Mouse (Mus musculus) lung, postnatal 4 days (tissue): Measurements from ENCODE around the gene Klhl41.

Experiments used
- DNase-seq, 2 experiments: peaks; one replicate each; pipeline ENCODE4 v3.0.0; 2021

The Klhl41 gene

DNA sequence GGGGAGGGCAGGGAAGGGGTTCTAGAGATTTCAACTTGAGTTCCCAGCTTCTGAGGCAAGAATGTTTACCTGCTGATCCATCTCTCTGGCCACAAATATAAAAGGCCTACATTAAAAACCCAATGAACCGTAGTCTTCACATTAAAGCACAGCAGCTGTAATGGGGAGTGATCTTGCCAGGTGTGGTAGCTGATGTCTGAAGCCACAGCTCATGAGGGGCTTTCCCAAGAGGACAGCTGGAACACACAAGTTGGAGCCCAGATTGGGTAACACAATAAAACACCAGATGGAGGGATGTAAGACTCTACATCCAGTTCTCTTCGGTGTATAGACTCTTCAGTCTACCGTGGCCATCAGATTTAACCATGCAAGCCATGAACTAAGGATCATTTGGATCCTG is 14.6 kb downstream of the Klhl41 start:
- DNase-seq, result no peak

DNA sequence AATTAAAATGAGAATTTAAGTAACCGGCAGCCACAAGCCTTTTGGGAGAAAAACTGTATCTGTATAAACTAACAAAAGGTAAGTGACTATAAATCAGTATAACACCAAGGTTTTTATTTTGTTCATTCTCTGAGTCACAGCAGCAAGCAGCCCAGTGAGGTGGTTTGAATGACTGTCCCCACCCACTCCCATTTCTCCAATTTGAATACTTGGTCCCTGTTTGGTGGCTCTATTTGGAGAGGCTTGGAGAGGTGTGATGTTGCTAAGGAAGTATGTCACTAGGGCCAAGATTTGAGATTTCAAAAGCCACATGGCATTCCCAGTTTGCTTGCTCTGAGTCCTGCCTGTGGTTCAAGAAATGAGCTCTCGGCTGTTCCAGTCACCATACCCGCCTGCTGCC is 20.3 kb downstream of the Klhl41 start:
- no peak for DNase-seq

DNA sequence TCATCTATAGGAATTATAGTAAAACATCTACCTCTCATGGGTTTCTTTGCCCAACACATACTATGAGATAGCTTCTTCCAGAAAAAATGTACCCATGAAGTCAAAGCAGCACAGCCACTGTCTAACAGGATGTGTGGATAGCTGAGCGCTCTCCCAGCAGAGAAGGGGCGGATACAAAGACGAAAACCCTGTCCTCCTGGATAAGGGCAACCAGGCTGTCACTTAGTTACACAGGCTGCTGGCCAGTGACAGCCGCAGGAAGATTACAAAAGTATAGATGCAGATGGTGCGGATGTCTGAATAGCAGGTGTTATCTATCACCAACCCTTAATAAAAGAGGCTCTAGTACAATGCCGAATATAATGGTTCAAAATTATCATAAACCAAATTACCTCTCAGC is 20.9 kb downstream of the Klhl41 start:
- DNase-seq, result peak in 1 of 2 experiments; percentile 41

DNA sequence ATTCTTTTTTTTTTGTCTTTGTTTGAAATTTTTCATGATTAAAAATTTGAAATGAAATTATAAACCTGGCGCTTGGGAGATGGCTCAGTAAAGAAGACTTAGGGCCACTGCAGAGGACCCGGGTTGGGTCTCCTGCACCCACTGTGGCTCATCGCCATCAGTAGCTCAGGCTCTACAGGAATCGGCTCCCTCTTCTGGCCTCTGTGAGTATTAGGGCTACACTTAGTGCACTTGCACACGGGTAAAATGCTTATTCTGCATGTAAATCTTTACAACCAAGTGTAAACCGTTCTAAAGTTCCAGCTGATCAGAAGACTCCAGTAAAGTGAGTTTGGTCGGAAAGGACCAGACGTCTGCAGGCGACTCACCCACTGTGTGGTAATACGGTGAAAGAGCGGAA is 23.6 kb downstream of the Klhl41 start:
- no peak for DNase-seq

DNA sequence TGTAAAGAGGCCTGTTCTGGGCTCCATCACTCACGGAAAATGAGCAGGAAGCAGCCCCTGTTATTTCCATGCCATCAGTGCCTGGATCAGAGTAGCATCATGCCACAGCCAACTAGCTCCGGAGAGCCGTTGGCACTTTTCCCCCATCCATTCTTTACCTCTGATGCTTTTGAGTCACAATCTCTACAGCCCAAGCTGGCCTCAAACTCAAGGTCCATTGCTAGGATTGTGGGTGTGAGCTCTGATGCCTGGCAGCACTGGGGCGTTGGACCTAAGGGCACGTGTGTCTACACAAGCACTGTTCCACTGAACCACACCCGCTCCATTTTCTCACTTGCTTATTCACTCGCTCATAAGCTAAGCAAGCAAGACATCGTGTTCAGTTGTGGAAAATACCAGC is 30.5 kb downstream of the Klhl41 start:
- no peak for DNase-seq

DNA sequence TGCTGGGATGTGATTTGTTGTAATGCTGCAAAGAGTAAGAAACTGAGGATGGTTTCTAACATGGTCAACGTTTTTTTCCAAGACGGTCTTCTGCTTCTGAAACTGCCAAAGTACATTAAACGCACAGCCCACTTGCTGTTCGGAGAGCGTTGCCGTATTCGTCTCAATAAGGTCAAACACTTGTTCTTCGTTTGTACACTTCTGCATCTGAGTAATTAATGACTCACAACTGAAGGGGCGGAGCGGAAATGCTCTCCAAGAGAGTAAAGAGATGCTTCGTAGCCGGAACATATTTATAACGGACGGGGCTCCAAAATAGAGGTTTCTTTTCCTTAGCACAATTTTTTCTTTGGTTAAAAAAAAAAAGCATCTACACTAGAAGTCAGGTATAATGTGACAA is 42.3 kb downstream of the Klhl41 start:
- DNase-seq, result no peak

DNA sequence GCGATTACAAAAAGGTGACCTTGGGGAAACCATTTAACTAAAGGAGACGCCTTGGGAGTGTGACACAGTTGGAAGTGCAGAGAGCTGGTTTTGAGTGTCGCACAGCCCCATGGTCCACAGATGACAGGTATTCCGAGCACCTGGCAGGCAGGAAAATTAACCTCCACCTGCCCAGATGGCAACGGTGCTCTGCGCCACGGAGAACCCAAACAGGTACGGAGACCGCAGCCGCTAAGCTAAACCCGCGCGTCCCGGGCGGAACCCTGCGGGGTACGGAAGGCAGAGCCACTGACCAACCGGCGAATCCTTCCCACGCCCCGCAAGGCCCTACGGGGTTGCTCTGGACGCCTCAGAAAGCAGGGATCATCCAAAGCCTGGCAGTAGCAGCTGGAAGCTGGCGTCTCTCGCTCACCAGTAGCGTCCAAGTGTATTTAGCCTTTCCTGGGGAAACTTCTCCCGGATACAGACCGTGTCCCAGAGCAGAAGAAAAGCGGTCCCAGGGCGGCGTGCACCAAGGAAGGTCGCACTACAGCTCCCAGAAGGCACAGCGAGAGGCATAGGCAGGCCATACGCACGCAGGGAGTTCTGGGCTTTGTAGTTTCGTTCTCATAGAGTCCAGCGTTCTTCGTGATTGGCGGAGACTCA is 43.2 kb downstream of the Klhl41 start, which contains the start of gene Fastkd1:
Fastkd1 (minus strand) TSS at position 536 of the 645 bp plus-strand sequence.
- DNase-seq, result peak; percentile 87 to 89

DNA sequence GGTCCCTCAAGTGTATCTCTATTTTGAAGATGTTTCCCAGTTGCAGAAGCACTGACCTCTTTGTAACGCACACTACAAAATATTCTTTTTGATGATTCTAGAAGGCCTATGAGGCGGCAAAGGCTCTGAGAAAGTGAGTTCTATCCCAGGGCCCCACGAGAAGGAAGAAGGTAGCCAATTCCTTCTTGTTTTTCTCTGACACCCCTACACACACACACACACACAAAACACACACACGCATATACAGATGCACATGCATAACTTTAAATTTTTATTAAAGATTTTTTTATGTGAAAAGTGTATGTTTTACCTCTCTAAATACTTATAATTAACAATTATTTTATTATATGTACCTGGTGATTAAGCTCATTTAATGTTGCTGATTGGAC is 43.7 kb downstream of the Klhl41 start:
- DNase-seq, result no peak

DNA sequence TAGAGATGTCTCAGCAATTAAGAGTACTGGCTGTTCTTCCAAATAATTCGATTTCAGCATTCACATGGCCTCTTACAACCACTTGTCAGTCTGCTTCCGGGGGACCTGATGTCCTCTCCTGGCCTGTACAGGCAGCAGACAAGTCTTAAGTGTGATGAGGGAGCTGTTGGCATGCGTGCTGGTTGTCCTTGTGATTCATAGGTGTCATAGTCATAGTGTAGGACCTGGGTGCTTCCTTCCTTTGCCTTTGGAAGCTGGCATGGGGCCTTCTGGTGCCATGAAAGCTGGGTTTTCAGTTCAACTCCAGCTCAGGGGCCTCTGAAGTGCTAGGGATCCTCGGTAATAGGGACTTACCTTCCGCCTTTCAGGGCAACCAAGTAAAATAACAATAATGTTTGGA is 44.2 kb downstream of the Klhl41 start:
- DNase-seq, result no peak

DNA sequence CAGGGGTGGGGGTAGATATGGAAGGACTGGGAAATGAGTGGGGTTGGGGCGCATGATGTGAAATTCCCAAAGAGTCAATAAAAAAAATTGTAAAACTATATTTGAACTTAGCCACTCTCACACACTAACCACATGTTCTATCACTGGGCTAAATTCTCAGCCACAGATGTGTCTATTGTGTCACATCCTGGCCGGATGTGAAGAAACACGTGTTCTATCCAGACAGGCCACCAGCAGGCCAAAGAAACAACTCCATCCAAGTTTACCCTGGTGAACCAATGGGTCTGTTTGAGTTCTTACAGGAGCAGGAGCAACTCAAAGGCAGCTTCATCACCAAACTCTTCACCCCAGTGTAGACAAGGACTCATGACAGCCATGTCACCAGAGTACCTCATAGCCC is 46.6 kb downstream of the Klhl41 start:
- no peak for DNase-seq

DNA sequence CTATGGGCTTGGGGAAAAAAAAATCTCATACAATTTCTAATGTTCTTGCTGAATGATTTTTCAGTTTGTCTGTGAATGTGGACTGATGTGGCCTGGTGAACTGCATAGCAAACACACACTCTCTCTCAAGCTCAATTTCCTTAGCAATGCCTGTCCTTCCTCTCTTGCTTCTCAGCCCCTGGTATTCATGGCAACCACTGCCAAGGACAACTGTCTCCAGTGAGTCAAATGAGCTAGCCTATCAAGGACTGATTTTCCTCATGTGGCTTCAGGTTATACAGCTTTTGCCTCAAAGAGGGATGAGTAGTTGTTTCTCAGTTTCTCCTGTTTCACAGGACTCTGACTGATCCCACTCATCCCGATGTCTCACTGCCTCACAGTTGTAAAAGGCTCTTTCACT is 49.2 kb downstream of the Klhl41 start:
- DNase-seq, result no peak

DNA sequence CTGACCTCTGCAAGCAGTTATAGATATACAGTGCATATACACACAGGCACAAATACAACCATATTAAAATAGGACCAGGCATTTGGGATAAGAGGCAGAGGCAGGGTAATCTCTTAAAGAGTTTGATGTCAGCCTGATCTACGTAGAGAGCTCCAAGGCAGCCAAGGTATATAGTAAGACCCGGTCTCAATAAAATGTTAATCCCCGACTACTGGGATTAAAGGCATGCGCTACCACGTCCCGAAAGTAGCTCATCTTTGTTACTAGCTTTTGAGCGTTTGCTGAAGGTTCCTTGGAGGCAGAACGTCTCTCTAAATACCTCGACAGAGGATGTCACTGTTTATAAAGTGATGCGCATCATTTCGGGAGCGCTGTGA is 52.3 kb downstream of the Klhl41 start, which contains the start of gene Ppig:
Ppig (plus strand) TSS at position 273 of the 377 bp plus-strand sequence.
- no peak for DNase-seq

DNA sequence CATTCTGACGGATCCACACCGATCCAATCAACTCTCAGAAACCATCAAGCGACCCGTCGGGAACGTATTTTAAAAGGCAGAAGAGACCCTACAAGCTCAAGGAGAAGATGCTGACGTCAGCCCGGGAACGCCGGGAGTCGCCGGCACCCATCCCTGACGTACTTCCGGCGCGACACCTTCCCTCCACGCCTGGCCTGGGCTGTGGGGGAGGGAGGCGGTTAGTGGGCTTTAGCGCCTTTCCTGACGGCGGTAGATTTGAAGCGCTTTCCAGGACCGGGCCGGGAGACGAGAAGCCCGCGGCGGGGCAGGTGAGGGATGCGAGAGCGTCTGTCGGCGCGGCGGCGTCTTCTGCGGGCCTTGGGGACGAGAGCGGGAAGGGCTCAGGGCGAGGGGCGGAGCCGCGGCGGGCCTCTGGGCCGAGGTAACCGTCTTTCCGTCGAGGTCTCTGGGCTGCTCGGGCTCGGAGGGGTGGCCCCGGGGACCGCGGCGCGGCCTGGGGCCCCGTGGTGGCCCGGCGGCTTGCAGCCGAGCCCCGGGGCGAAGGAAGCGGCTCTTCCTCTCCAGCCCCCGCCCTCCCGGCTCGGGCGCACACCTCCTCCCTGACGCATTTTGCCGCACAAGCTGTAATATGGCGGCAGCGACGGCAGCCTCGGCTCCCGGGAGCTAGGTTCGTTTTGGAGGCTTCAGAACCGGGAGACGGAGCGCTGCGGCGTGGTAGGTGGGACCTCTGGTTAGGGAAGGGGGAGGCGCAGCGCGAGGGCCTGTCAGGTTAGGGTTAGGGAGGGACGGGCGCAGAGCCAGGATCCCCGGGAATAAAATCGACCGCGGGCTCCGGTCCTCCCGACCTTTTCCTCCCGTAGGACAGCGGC is 53.0 kb downstream of the Klhl41 start:
- peak; percentile 93 to 94 for DNase-seq

DNA sequence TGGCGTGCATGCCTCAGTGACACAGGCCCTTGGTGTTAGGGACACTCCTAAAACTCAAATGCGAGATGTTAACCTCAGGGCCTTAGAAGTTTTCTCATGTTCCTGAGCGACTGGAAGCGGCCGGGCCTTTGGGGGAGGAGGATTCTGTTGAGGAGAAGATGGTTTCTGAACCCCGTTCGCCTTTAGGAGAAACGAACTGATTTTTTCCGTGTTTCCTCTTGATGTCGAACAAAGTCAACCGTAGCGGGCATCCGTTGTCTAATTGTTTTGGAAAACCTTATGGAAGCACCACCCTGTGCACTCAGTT is 53.6 kb downstream of the Klhl41 start:
- no peak for DNase-seq
